Mouse (Mus musculus): ENCODE data around the gene Olfr279. TPM values are rescaled to one million over a fixed set of nuclear protein-coding genes. Genes with fewer than 3 reads are reported as not detected.

Olfr279 gene
- total RNA-seq (2015) = not detected in 2 replicates
- total RNA-seq (2017) = not detected in 2 replicates

GRCm38 (mm10) chr15:98492102-98492501 lies at the start of gene Olfr279:
Gene Olfr279 (plus strand): TSS chr15:98492402.
- ATAC-seq (ENCODE audit: poor library complexity, severe bottlenecking) = no peak

GRCm38 (mm10) chr15:98444561-98444960 lies 47.6 kb upstream of the Olfr279 start:
- no peak for ATAC-seq (ENCODE audit: poor library complexity, severe bottlenecking)

GRCm38 (mm10) chr15:98448521-98448920 lies 43.7 kb upstream of the Olfr279 start:
- ATAC-seq (ENCODE audit: poor library complexity, severe bottlenecking) = no peak

- no peak for ATAC-seq (ENCODE audit: poor library complexity, severe bottlenecking)
These were observed 39.9 kb upstream of the Olfr279 start, which contains the start of gene Olfr281 for GRCm38 (mm10) chr15:98452288-98452687. Gene Olfr281 (plus strand): TSS chr15:98452588.

GRCm38 (mm10) chr15:98469596-98469995 lies 22.6 kb upstream of the Olfr279 start, which contains the start of gene OR5BS1P:
Gene OR5BS1P (plus strand): TSS chr15:98469896.
- no peak for ATAC-seq (ENCODE audit: poor library complexity, severe bottlenecking)

- no peak for ATAC-seq (ENCODE audit: poor library complexity, severe bottlenecking)
These were observed 20.7 kb upstream of the Olfr279 start for GRCm38 (mm10) chr15:98471539-98471938.

GRCm38 (mm10) chr15:98474958-98475357 lies 17.2 kb upstream of the Olfr279 start:
- ATAC-seq (ENCODE audit: poor library complexity, severe bottlenecking) = no peak

- no peak for ATAC-seq (ENCODE audit: poor library complexity, severe bottlenecking)
These were observed 16.8 kb upstream of the Olfr279 start for GRCm38 (mm10) chr15:98475382-98475781.

- ATAC-seq (ENCODE audit: poor library complexity, severe bottlenecking) = no peak
These were observed 15.9 kb upstream of the Olfr279 start for GRCm38 (mm10) chr15:98476281-98476680.

GRCm38 (mm10) chr15:98479568-98480102 lies 12.6 kb upstream of the Olfr279 start:
- ATAC-seq (ENCODE audit: poor library complexity, severe bottlenecking) = no peak

GRCm38 (mm10) chr15:98482701-98483100 lies 9.5 kb upstream of the Olfr279 start, which contains the start of gene Lalba:
Gene Lalba (minus strand): TSS chr15:98482721.
- no peak for ATAC-seq (ENCODE audit: poor library complexity, severe bottlenecking)

- ATAC-seq (ENCODE audit: poor library complexity, severe bottlenecking) = peak; percentile 91
These were observed 8.0 kb upstream of the Olfr279 start for GRCm38 (mm10) chr15:98483907-98484886.

- no peak for ATAC-seq (ENCODE audit: poor library complexity, severe bottlenecking)
These were observed 5.7 kb upstream of the Olfr279 start for GRCm38 (mm10) chr15:98486433-98487021.

- ATAC-seq (ENCODE audit: poor library complexity, severe bottlenecking) = 0 out of 2 replicates have a peak, but pooled peaks have one; percentile 35
These were observed 870 bp upstream of the Olfr279 start for GRCm38 (mm10) chr15:98491332-98491731.

GRCm38 (mm10) chr15:98497631-98498030 lies 5.4 kb downstream of the Olfr279 start:
- no peak for ATAC-seq (ENCODE audit: poor library complexity, severe bottlenecking)

- ATAC-seq (ENCODE audit: poor library complexity, severe bottlenecking) = no peak
These were observed 11.1 kb downstream of the Olfr279 start for GRCm38 (mm10) chr15:98503317-98503716.

- ATAC-seq (ENCODE audit: poor library complexity, severe bottlenecking) = peak; percentile 66
These were observed 12.3 kb downstream of the Olfr279 start for GRCm38 (mm10) chr15:98504514-98504913.

GRCm38 (mm10) chr15:98506253-98506957 lies 14.2 kb downstream of the Olfr279 start:
- peak; percentile 79 for ATAC-seq (ENCODE audit: poor library complexity, severe bottlenecking)

- no peak for ATAC-seq (ENCODE audit: poor library complexity, severe bottlenecking)
These were observed 15.1 kb downstream of the Olfr279 start for GRCm38 (mm10) chr15:98507321-98507720.

- no peak for ATAC-seq (ENCODE audit: poor library complexity, severe bottlenecking)
These were observed 17.2 kb downstream of the Olfr279 start for GRCm38 (mm10) chr15:98509387-98509786.
